Mouse (Mus musculus): ENCODE data around the gene Rps15a.

DNA sequence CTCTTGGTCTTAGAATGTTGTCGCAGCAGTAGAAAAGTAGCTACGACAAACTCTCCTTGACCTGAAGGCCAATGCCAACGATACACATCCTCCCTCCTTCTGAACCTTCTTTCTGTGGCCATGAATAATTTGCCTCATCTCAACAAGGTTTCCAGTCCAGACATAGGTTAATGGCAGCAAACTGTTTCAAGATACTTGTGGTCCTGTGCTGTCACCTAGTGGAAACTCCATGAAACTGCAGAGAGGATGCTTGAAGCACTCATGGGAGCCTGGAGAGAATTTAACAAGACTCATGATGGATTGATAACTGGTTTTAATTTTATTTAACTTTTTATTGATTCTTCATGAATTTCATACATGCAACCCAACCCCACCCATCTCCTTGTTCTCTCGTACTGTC, 13.8 kb downstream of the Rps15a start:
- TF ChIP-seq GATA1 (IDR thresholded peaks at IDR 0.05; ENCODE audit: low read length) (no peak), TAL1 (IDR thresholded peaks at IDR 0.05; ENCODE audit: low read length) (no peak)

Measured in erythroblast, embryonic 14.5 days (primary cell).